Mouse (Mus musculus) splenic B cell, adult 2 months (primary cell): ENCODE results near the gene Gm1604a.
A peak's percentile ranks its signal among the peaks of the same experiment; 100 is the strongest.
"Not testable (repeated sequence)": the region's sequence is repeated elsewhere in the genome, so short reads cannot be mapped to it uniquely, and the experiment has no call there.

Source experiments
- DNase-seq: peaks from one replicate; pipeline ENCODE4 v3.0.0-alpha.2; 2011; ENCODE audit warnings: low read depth, low spot score
- H3K27me3 ChIP-seq: 2 replicates; pipeline ENCODE4 v1.6.1; 2012; ENCODE audit warnings: mild to moderate bottlenecking, low read length, moderate library complexity, mixed read lengths; ENCODE audit not compliant: control insufficient read depth, poor library complexity, insufficient read depth, severe bottlenecking
- H3K36me3 ChIP-seq: 2 replicates; pipeline ENCODE4 v1.6.1; 2012; ENCODE audit warnings: mild to moderate bottlenecking, low read length, moderate library complexity, mixed read lengths; ENCODE audit not compliant: control insufficient read depth, poor library complexity, insufficient read depth, severe bottlenecking

The Gm1604a gene

GRCm38 (mm10) chr17:7014190-7014589 lies 11.2 kb upstream of the Gm1604a start:
- H3K36me3 ChIP-seq, H3K27me3 ChIP-seq, DNase-seq: not testable (repeated sequence)

GRCm38 (mm10) chr17:7025764-7026346 lies 487 bp downstream of the Gm1604a start:
- H3K36me3 ChIP-seq, H3K27me3 ChIP-seq, DNase-seq: not testable (repeated sequence)

DNA sequence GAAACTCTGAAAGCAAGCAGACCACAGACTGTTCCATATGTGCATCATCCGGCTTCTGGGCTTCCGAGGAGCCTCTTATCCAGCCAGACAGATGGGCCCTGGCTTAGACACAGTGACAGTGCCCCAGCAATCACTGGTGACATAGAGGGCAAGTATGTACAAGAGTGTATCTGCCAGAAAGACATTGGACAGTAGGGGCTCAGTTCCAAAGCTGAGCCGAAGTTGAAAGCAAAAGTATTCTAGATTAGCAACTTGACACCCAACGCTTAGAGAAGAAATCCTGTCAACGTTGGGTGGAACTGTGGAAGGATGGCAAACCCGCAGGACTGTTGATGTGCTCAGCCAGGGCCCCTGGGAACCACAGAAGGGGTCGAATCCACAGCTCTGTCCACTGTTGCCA lies 4.8 kb downstream of the Gm1604a start:
- not testable (repeated sequence) for DNase-seq, H3K27me3 ChIP-seq, H3K36me3 ChIP-seq

GRCm38 (mm10) chr17:7030622-7031174 lies 5.3 kb downstream of the Gm1604a start:
- not testable (repeated sequence) for H3K36me3 ChIP-seq, DNase-seq, H3K27me3 ChIP-seq

DNA sequence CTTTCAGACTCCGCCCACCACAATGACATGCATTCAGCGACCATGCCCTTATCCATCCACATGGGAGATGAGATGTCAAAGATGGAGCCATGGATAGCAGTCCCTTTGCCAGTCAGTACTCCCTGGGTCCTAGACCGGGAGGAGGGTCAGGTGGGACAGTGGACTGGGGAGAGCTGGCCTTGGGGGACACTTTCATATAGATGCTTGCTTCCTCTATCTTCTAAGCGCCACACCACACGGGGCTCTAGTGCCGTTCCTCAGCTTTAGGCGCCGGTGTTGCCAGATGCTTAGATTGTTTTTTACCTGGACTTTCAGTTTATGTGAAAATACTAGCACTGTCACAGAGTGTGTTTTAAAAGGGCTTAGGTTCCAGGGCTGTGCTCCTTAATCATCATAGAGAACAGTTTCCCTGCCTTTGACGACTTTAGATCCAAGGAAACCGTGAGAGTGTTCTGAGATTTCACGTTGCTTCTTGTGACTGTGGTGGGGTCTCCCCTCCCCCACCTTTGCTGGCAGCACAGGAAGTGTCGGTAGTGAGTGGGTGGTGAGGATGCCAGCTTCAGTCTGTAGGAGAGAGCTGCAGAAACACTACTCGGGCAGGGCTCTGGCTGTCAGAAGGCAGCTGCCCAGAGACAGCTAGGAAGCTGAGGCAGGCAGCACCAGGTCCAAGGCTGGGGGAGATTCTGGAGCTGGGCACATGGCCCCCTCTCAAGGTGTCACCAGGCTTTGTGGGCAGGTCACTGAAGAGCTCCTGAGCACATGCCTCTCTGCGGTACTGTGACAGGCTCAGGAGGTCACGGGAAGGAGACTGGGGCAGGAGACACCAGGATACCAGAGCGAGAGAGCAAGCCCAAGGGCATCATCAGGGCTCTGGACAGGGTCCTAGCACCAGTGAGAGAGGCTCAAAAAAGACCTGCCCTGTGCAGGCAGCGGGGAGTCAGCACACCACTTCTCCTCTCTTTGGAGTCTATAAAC lies 8.1 kb downstream of the Gm1604a start:
- not testable (repeated sequence) for H3K27me3 ChIP-seq, H3K36me3 ChIP-seq, DNase-seq

DNA sequence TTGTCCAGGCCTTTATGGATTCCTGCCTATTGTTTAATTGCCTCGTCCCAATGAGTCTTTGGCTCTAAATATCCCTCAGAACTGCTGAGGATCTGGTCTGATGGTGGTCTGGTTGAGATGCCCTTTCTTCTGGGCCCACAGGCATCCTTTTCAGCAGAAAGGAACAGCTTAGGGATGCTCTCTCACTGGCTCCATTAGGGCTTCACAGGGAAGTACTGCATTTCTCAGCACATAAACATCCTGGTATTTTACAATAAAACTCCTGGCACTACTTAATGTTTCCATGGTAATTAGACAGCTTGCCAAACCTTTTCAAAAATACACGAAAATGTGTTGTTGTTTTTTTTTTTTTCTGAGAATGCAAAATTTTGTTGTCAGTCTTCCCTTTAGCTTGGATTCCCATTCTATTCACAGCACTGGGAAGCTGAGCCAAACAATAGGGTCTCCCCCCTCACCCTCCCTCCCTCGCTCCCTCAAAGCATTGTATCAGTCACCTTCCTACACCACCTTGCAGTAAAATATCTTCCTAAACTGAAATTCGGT lies 43.7 kb downstream of the Gm1604a start:
- not testable (repeated sequence) for H3K27me3 ChIP-seq, DNase-seq, H3K36me3 ChIP-seq

GRCm38 (mm10) chr17:7069561-7070240 lies 44.3 kb downstream of the Gm1604a start:
- not testable (repeated sequence) for DNase-seq, H3K36me3 ChIP-seq, H3K27me3 ChIP-seq

DNA sequence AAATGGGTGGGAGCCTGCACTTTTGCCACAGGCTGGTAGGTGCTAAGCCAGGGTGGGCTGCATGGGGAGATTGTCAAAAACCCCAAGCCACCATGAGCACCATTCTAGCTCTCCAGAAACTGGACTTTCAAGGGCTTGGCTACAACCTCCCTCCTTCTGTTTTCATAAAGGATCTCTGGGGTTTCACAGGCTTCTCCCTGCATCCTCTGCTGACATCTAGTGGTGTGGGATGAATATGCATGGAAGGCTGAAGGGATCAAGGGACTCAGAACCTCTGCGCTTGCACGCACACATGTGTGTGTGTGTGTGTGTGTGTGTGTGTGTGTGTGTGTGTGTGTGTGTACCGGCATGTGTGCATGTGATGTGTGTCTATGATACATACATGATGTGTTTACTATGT lies 49.1 kb downstream of the Gm1604a start:
- H3K36me3 ChIP-seq, H3K27me3 ChIP-seq: not testable (repeated sequence)
- peak; percentile 51 for DNase-seq

GRCm38 (mm10) chr17:7075519-7075918 lies 50.2 kb downstream of the Gm1604a start:
- not testable (repeated sequence) for H3K27me3 ChIP-seq, H3K36me3 ChIP-seq, DNase-seq

- DNase-seq, H3K27me3 ChIP-seq, H3K36me3 ChIP-seq: not testable (repeated sequence)
Measured at GRCm38 (mm10) chr17:7079558-7079957, 54.2 kb downstream of the Gm1604a start.

DNA sequence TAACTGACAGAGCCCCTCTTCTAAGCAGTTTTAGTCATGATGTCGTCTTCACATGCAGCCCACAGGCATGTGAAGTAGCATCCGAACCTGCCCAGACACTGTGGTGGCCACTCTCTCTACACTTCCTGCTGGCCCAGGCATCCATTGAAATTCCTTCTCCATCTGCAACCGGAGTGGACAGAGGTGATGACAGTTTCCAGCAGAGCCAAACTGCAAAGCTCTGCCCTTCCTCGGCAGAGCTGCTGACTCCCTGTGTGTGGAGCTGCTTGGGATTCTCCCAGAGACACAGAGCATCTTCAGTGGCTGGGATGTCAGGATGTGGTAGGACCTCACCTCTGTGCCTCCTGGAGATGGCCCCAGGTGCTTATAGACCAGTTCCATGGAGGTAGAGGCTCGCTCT lies 59.2 kb downstream of the Gm1604a start:
- H3K36me3 ChIP-seq, H3K27me3 ChIP-seq, DNase-seq: not testable (repeated sequence)

GRCm38 (mm10) chr17:7085469-7086168 lies 60.3 kb downstream of the Gm1604a start:
- H3K27me3 ChIP-seq, H3K36me3 ChIP-seq, DNase-seq: not testable (repeated sequence)

- H3K36me3 ChIP-seq, DNase-seq, H3K27me3 ChIP-seq: not testable (repeated sequence)
Measured at GRCm38 (mm10) chr17:7086836-7087235, 61.5 kb downstream of the Gm1604a start.

DNA sequence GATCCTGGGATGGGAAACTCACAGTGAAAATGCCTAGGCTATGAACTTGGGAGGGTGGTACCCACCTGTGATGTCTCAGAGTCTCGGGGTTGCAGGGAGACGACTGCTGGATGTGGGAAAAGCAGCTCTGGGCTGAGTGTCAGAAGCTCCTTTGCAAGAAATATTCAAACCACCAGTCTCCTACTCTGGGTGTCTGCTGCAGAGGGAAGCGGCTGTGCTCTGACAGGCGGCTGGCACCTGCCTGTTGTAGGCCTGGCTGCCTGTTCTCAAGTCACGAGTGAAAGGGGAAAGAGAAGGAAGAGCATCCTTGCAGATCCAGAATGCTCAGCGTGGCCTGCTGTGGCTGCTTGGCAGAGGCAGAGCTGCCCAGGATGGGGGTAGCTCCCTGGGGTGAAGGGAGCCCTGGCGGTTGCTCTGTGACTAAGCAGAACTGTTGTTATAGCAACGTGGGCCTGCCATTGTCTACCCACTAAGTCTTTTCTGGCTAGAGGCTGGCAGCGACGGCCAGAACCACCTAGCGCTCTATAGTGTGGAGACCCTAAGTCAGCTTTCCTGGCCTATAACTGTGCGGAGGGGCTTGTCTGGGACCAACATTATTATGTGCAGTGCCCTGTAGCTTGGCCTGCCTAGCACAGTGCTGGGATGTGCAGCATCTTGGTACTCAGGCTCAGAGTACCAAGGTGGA lies 72.6 kb downstream of the Gm1604a start:
- H3K36me3 ChIP-seq, result not testable (repeated sequence)

More for the DNA sequence above, 72.6 kb downstream of the Gm1604a start:
- not testable (repeated sequence) for DNase-seq, H3K27me3 ChIP-seq
